Mouse (Mus musculus): ENCODE measurements around the gene Fpgs. TPM values are rescaled to one million over a fixed set of nuclear protein-coding genes. Genes with fewer than 3 reads are reported as not detected.

Gene Fpgs
- 23.2 and 25.1 TPM in 2 replicates for polyA plus RNA-seq (2015; fragmentation: Nextera tagmentation; extraction: Ambion mirVana)

DNA sequence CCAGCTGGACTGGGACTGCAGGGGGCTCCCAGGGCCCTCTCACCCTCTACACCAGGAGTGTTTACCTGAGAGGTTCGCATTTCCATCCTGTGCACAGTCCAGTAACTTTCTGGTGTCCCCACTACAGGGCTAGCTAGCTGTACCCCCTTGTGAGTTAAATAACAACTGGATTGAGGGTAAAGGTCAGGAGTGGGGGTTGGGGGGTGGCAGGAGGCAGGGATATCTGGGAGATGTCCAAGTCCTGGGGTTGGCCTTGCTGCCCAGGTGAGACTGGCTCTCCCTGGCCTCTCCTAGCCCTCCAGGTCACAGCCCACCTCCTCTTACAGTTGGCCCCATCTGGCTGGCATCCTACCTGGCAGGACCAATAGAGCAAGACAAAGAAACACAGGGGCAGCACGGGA is at the start of gene Fpgs:
Gene Fpgs, minus strand, starts transcription at position 125 of the 401 bp plus-strand sequence.
- WGBS, result 78% methylated on average over 2 of the region's 2 CpGs
- no peaks in the 10 kb centered on the region for H3K9me3 ChIP-seq
- no peak for ATAC-seq (replicated peaks)
- no peak within 1 kb of the TSS for H3K9ac ChIP-seq
- H3K27ac ChIP-seq, result no peak within 1 kb of the TSS
- H3K27me3 ChIP-seq (replicated peaks), result no peaks in the 10 kb centered on the region
- no peak within 1 kb of the TSS for H3K4me3 ChIP-seq
- no peaks in the 10 kb centered on the region for H3K4me1 ChIP-seq
- H3K4me2 ChIP-seq, result no peak within 1 kb of the TSS
- H3K36me3 ChIP-seq (replicated peaks), result peaks cover 30% of the 10 kb centered on the region

DNA sequence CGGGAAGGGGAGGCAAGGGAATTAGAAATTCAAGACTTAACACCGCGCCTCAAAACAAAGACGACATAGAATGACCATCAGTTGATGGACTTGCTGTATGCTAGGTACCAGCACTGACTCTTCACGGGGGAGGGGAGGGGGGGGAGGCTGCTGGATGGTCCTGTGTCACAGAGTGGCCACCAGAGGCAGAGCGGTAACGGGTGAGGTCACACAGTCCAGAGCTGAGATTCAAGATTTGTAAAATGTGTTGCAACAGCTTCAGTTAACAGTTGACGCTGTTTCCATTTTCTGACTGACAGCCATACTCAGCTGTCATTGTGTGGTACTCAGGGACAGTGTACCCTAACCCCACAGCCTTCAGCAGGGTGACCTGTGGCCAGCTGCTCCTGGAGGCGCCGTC is 48.2 kb upstream of the Fpgs start:
- no peaks in the 10 kb centered on the region for H3K27me3 ChIP-seq (replicated peaks)
- no peak overlapping the region for H3K4me2 ChIP-seq
- no peak overlapping the region for H3K27ac ChIP-seq
- WGBS, result 63% methylated on average over 10 of the region's 10 CpGs
- no peaks in the 10 kb centered on the region for H3K9me3 ChIP-seq
- H3K4me1 ChIP-seq, result peaks cover 22% of the 10 kb centered on the region
- H3K9ac ChIP-seq, result no peak overlapping the region
- H3K4me3 ChIP-seq, result no peak overlapping the region
- no peak for ATAC-seq (replicated peaks)
- peaks cover 20% of the 10 kb centered on the region; the same call in 1 of the 2 replicates for H3K36me3 ChIP-seq (replicated peaks)

DNA sequence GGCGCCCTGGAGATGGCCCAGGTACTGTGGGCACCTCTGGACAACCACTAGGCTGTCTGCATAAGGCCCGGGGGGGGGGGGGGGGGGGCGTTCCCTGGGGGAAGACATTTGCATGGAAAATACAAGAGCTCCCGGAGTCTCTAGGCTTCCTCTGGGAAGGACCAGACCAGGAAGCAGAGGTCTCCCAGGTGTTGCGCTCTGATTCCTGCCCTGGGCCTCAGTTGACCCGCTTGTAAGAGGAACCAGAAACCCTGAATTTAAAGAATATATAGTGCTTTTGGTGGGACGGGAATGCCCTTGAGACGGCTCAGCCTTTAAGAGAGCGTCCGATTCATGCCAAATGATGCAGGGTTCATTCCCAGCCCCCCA is 47.7 kb upstream of the Fpgs start:
- H3K27ac ChIP-seq, result peak overlapping the region; percentile 64
- H3K4me2 ChIP-seq, result peak overlapping the region; percentile 47
- 15% methylated on average over 9 of the region's 10 CpGs for WGBS
- no peaks in the 10 kb centered on the region for H3K9me3 ChIP-seq
- no peaks in the 10 kb centered on the region for H3K27me3 ChIP-seq (replicated peaks)
- H3K4me1 ChIP-seq, result peaks cover 20% of the 10 kb centered on the region
- H3K4me3 ChIP-seq, result peak overlapping the region; percentile 25
- ATAC-seq (replicated peaks), result no peak
- H3K36me3 ChIP-seq (replicated peaks), result peaks cover 25% of the 10 kb centered on the region; the same call in 1 of the 2 replicates
- H3K9ac ChIP-seq, result peak overlapping the region; percentile 2; the same call in 1 of the 2 replicates

DNA sequence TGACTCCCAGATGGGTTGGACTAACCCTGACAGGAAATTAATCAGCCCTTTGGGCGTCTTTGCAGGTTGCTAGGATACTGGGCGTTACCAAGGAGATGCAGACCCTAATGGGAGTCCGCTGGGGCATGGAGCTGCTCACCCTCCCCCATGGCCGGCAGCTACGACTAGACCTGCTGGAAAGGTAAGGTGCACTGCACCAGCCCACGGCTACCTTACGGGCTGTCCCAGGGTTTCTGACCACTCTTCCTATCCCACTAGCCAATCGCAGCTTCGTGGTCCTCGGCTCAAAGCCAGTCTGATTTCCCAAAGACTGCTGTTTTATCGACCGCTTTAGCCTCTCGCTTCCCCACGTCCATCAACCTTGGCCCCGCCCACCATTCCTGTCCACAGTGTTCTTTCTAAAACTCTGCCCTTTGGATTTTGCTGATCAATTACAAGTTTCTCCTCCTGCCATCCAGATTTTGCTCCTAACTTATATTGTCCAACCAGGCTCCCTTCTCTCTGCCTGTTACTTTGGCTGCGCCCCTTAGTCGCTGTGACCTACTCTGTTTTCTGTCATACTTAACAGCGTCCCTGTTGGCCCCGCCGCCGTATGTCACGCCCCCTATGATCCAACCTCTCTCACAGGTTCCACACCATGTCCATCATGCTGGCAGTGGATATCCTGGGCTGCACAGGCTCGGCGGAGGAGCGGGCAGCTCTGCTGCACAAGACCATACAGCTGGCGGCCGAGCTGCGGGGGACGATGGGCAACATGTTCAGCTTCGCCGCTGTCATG is 47.1 kb upstream of the Fpgs start:
- 7% methylated on average over 31 of the region's 31 CpGs for WGBS
- peak overlapping the region; percentile 47 for H3K4me2 ChIP-seq
- peak overlapping the region; percentile 64 for H3K27ac ChIP-seq
- peaks cover 18% of the 10 kb centered on the region for H3K4me1 ChIP-seq
- peak overlapping the region; percentile 2; the same call in 1 of the 2 replicates for H3K9ac ChIP-seq
- H3K9me3 ChIP-seq, result no peaks in the 10 kb centered on the region
- H3K27me3 ChIP-seq (replicated peaks), result no peaks in the 10 kb centered on the region
- ATAC-seq (replicated peaks), result peak; percentile 77
- peaks cover 31% of the 10 kb centered on the region; the same call in 1 of the 2 replicates for H3K36me3 ChIP-seq (replicated peaks)
- H3K4me3 ChIP-seq, result peak overlapping the region; percentile 25

DNA sequence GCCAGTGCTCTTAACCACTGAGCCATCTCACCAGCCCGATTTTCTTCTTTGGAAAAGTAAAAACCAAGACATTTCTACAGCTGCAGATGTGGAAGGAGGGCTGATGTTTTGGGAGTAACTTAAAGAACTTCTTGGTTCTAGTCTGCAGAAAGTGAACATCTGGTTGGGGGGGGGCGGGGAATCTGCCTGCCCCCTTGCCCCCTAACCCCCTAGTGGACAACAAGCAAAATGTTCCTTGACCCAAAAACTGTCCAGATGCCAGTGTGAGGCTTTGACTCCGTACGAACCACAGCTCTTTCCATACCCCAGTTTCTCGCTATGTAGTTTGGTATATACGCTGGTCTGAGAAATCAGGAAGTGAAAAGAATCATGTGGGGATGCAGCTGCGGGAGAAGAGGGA is 46.3 kb upstream of the Fpgs start:
- Histone ChIP-seq H3K4me2 (no peak overlapping the region), H3K4me1 (peaks cover 18% of the 10 kb centered on the region), H3K4me3 (no peak overlapping the region), H3K27ac (0 out of 2 replicates have a peak overlapping the region, but pooled peaks have one; percentile 64), H3K27me3 (replicated peaks) (no peaks in the 10 kb centered on the region), H3K9ac (no peak overlapping the region), H3K9me3 (no peaks in the 10 kb centered on the region), H3K36me3 (replicated peaks) (peaks cover 39% of the 10 kb centered on the region)
- 72% methylated on average over 7 of the region's 7 CpGs for WGBS
- ATAC-seq (replicated peaks), result no peak

DNA sequence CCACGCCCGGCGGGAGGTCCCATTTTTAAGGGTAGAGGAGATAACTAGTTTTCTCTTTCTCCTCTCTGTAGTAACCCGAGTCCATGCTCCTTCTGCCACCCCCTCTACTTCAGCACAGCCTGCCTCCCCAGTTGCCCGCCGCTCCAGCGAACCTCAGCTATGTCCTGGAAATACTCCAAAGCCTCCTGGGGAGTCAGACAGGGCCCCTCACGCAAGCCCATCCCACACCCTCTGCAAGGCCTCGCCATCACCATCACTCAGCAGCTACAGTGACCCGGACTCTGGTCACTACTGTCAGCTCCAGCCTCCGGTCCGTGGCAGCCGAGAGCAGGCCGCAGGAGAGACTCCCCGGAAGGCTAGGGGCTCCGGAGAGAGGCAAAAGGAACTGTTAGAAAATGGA is 45.1 kb upstream of the Fpgs start:
- no peak for ATAC-seq (replicated peaks)
- no peak overlapping the region for H3K9ac ChIP-seq
- no peak overlapping the region for H3K27ac ChIP-seq
- WGBS, result 92% methylated on average over 16 of the region's 16 CpGs
- H3K4me2 ChIP-seq, result no peak overlapping the region
- H3K4me1 ChIP-seq, result peaks cover 22% of the 10 kb centered on the region
- no peaks in the 10 kb centered on the region for H3K27me3 ChIP-seq (replicated peaks)
- H3K4me3 ChIP-seq, result no peak overlapping the region
- no peaks in the 10 kb centered on the region for H3K9me3 ChIP-seq
- H3K36me3 ChIP-seq (replicated peaks), result peaks cover 37% of the 10 kb centered on the region

DNA sequence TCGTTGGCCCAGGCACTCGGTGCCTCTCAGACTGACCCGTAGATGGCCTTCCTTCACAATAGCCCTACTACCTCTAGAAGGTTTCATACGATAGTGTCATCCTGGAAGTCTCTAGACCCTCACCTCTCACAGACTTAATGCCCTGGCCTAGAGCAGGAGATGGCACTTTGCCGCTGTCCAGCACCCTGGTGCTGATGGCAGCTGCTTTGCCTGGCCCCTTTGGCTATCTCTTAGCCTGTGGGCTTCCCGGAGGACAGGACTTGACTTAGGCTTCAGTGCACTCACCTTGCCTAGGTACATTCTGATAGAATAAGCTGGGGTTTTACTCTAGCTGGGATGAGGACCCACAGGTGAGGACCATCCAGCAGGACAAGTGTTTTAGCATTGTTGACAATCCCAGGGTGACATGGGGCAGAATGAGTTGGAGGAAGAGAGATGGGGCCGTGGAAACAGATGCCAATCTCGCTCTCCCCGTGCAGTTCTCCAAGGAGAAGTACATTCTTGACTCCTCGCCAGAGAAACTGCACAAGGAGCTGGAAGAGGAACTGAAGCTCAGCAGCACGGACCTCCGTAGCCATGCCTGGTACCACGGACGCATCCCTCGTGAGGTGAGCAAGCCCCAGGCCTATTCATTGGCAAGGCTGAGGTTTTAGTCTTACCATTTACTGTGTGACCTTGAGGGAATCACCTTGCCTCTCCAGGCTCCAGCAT is 40.5 kb upstream of the Fpgs start:
- Histone ChIP-seq H3K9me3 (no peaks in the 10 kb centered on the region), H3K36me3 (replicated peaks) (peaks cover 32% of the 10 kb centered on the region), H3K9ac (no peak overlapping the region), H3K27me3 (replicated peaks) (no peaks in the 10 kb centered on the region), H3K4me1 (peaks cover 29% of the 10 kb centered on the region), H3K27ac (no peak overlapping the region), H3K4me2 (no peak overlapping the region), H3K4me3 (no peak overlapping the region)
- 86% methylated on average over 15 of the region's 15 CpGs for WGBS
- ATAC-seq (replicated peaks), result no peak

DNA sequence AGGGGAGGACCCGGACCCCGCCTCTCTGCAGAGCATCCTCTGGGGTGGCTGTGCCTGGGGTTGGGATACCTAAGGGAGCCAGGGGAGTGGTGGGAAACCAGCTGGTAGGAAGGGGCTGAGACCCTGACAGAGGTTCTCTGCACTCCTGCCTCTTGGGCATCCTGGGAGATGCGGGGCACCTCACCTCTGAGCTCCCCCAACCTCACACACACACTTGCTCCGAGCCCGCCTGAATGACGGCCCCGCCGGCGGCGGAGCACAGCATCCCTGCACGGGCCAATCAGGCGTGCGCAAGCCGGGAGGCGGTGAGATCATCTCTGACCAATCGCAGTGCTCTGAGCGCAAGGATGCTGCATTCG is 38.2 kb upstream of the Fpgs start:
- Histone ChIP-seq H3K4me2 (peak overlapping the region; percentile 74), H3K4me3 (peak overlapping the region; percentile 69), H3K36me3 (replicated peaks) (peaks cover 23% of the 10 kb centered on the region), H3K27ac (peak overlapping the region; percentile 90), H3K27me3 (replicated peaks) (no peaks in the 10 kb centered on the region), H3K9ac (peak overlapping the region; percentile 90), H3K9me3 (no peaks in the 10 kb centered on the region), H3K4me1 (peaks cover 29% of the 10 kb centered on the region)
- ATAC-seq (replicated peaks), result peak; percentile 94
- 9% methylated on average over 18 of the region's 18 CpGs for WGBS

DNA sequence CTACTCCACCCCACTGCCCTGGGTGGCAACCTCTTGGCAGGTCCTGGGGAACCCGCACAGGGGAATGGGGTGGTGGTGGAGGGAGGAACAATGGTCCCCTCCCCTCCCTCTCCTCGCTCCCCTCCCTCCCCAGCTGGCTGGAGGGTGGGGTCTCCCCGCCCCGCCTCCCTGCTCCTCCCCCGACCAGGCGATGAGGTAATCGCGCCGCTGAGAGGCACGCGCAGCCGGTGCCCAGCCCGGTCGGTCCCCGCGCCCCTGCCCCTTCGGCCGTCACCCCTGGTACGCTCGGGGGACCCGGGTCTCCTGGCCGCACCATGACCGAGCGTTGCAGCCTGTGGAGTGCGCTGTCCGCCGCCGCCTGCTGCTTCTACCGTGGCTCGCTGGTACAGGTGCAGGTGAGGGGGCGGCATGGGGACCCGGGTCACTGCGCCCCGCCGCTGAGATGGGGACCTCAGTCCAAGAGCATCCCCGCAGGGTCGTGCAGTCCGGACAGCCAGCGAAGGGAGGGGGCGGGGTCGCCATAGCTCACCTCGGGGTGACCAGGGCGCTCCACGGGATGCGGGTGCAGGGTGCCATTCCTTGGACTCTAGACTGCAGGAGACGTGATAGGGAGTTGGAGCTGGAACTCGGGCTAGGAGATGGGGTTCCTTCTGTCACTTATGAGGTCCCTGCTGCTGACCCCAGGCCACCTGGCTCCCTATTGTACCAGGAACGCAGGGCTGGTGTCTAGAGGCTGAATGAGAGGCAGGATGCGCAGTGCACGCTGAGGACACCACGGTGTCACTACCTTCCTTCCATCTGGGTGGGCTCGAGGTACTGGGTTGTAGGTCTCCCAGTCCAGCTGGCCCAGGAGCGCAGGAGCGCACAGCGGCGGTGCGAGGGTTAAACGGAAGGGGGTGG is 37.6 kb upstream of the Fpgs start:
- WGBS, result 4% methylated on average over 56 of the region's 58 CpGs
- Histone ChIP-seq H3K4me2 (peak overlapping the region; percentile 74), H3K4me1 (peaks cover 29% of the 10 kb centered on the region), H3K27ac (peak overlapping the region; percentile 90), H3K4me3 (peak overlapping the region; percentile 69), H3K27me3 (replicated peaks) (no peaks in the 10 kb centered on the region), H3K36me3 (replicated peaks) (peaks cover 17% of the 10 kb centered on the region), H3K9ac (peak overlapping the region; percentile 90), H3K9me3 (no peaks in the 10 kb centered on the region)
- peak; percentile 57 for ATAC-seq (replicated peaks)

DNA sequence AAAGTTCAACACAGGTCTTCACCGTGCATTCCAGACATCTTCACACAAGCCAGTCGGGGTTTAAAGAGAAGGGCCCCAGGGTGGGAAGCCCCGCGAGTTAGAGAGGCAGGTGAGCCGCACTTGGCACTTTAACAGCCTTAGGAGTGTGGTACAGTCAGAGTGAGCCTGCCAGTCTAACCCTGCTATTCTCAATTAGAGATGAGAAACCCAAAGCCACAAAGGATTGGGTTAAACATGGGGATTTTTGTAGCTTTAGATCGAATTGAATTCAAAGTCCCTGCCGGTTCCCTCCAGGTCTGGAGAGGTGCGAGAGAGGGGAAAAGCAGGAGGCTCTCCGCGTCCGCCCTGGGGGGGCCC is 36.9 kb upstream of the Fpgs start, which contains the start of gene 6330409D20Rik:
Gene 6330409D20Rik, minus strand, starts transcription at position 101 of the 357 bp plus-strand sequence.
- WGBS, result 3% methylated on average over 11 of the region's 11 CpGs
- Histone ChIP-seq H3K4me3 (peak within 1 kb of the TSS; percentile 69), H3K9ac (peak within 1 kb of the TSS; percentile 90), H3K36me3 (replicated peaks) (peaks cover 11% of the 10 kb centered on the region), H3K27me3 (replicated peaks) (no peaks in the 10 kb centered on the region), H3K27ac (peak within 1 kb of the TSS; percentile 90), H3K4me1 (peaks cover 29% of the 10 kb centered on the region), H3K9me3 (no peaks in the 10 kb centered on the region), H3K4me2 (peak within 1 kb of the TSS; percentile 74)
- peak; percentile 8; the same call in 1 of the 2 replicates for ATAC-seq (replicated peaks)

DNA sequence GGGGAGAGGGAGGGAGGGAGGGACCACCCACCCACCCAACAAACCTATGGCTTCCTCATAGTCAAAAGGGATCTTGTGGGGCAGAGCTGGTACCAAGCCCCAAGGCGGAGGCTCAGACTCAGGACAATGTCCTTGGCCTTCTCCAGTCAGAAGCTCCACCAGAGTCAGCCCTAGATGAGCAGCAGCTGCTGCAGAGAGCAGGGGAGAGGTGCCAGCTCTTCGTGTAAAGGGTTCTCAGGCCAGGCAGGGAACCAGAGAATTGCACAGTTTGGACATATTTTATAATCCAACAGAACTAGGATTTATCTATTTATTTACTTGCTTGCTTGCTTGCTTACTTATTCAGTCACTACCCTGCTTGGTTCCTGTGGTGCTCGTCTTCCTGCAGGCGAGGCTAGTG is 35.4 kb upstream of the Fpgs start:
- H3K4me2 ChIP-seq, result no peak overlapping the region
- peaks cover 28% of the 10 kb centered on the region for H3K4me1 ChIP-seq
- no peaks in the 10 kb centered on the region for H3K27me3 ChIP-seq (replicated peaks)
- H3K27ac ChIP-seq, result no peak overlapping the region
- WGBS, result 76% methylated on average over 4 of the region's 4 CpGs
- H3K36me3 ChIP-seq (replicated peaks), result no peaks in the 10 kb centered on the region
- H3K9me3 ChIP-seq, result no peaks in the 10 kb centered on the region
- H3K9ac ChIP-seq, result no peak overlapping the region
- ATAC-seq (replicated peaks), result no peak
- H3K4me3 ChIP-seq, result no peak overlapping the region

DNA sequence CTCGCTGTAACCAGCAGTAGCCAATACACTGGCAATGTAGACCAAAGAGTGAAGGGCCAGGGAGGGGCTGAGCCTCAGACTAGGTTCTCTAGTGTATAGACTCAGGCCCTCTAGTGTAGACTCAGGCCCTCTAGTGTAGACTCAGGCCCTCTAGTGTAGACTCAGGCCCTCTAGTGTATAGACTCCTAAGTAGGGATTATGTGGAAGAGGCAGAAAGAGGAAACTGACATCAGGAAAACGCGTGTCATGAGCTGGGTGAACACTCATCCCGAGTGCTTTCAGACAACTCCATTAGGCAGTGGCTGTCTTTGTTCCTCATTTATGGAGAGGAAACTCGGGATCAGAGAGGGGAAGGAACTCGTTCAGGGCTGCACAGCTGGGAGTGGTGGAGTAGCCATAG is 33.1 kb upstream of the Fpgs start:
- Histone ChIP-seq H3K4me2 (no peak overlapping the region), H3K9ac (no peak overlapping the region), H3K27me3 (replicated peaks) (no peaks in the 10 kb centered on the region), H3K4me1 (peaks cover 10% of the 10 kb centered on the region), H3K4me3 (no peak overlapping the region), H3K27ac (no peak overlapping the region), H3K36me3 (replicated peaks) (no peaks in the 10 kb centered on the region), H3K9me3 (no peaks in the 10 kb centered on the region)
- ATAC-seq (replicated peaks), result no peak
- WGBS, result 44% methylated on average over 6 of the region's 6 CpGs

Measured in midbrain, embryonic 15.5 days (tissue).